Mouse (Mus musculus): Measurements from ENCODE around the gene Efna2. TPM values are rescaled to one million over a fixed set of nuclear protein-coding genes. Genes with fewer than 3 reads are reported as not detected.

Efna2 gene
- polyA plus RNA-seq, 1 experiment from 2014 or later, result 47.9 TPM

- no peak overlapping the region for H3K27ac ChIP-seq
- no peak for ATAC-seq (ENCODE audit: low FRiP score, low read depth)
- 73% methylated on average over 15 of the region's 15 CpGs for WGBS
Measured at GRCm38 (mm10) chr10:80188453-80189024, 9.3 kb downstream of the Efna2 start.

DNA sequence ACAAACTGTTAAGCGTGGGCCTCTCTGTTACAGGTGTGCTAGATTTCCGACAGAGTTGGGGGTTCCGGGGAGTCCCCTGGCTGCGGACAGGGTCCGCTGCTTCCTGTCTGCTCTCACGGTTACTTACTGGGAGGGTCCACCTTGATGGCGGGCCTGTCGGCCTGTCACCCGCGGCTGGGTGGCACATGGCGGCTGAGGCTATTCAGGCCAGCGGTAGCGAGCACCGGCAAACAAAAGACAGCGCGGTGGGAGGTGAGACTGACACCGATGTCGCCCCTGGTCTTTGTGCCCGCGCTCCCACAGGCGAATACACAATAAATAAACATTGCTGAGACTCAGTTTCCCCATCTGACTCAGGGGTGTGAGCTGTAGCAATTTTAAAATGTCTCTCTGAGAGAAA is 10.7 kb downstream of the Efna2 start:
- Histone ChIP-seq H3K27me3 (replicated peaks) (peaks cover 4% of the 10 kb centered on the region; the same call in 1 of the 2 replicates), H3K36me3 (peaks cover 27% of the 10 kb centered on the region), H3K9me3 (no peaks in the 10 kb centered on the region), H3K4me2 (replicated peaks) (peak overlapping the region; percentile 74), H3K4me1 (peaks cover 28% of the 10 kb centered on the region), H3K4me3 (peak overlapping the region; percentile 36), H3K9ac (peak overlapping the region; percentile 72), H3K27ac (peak overlapping the region; percentile 37; the same call in 1 of the 2 replicates)
- WGBS, result 1% methylated on average over 21 of the region's 21 CpGs
- peak; percentile 46; the same call in 1 of the 2 replicates for ATAC-seq (ENCODE audit: low FRiP score, low read depth)

More at GRCm38 (mm10) chr10:80188453-80189024, 9.3 kb downstream of the Efna2 start:
- Histone ChIP-seq H3K27me3 (replicated peaks) (peaks cover 4% of the 10 kb centered on the region; the same call in 1 of the 2 replicates), H3K9me3 (no peaks in the 10 kb centered on the region), H3K36me3 (peaks cover 27% of the 10 kb centered on the region), H3K4me1 (peaks cover 23% of the 10 kb centered on the region), H3K9ac (peak overlapping the region; percentile 17; the same call in 1 of the 2 replicates), H3K4me3 (no peak overlapping the region), H3K4me2 (replicated peaks) (no peak overlapping the region)

- H3K27me3 ChIP-seq (replicated peaks), result peaks cover 4% of the 10 kb centered on the region; the same call in 1 of the 2 replicates
Measured at GRCm38 (mm10) chr10:80190491-80191051, 11.3 kb downstream of the Efna2 start.

GRCm38 (mm10) chr10:80193976-80194375 is 14.7 kb downstream of the Efna2 start:
- Histone ChIP-seq H3K4me3 (no peak overlapping the region), H3K27me3 (replicated peaks) (peaks cover 7% of the 10 kb centered on the region; the same call in 1 of the 2 replicates), H3K4me1 (peaks cover 26% of the 10 kb centered on the region), H3K9ac (0 out of 2 replicates have a peak overlapping the region, but pooled peaks have one; percentile 35), H3K27ac (no peak overlapping the region), H3K4me2 (replicated peaks) (no peak overlapping the region), H3K36me3 (peaks cover 3% of the 10 kb centered on the region), H3K9me3 (no peaks in the 10 kb centered on the region)
- WGBS, result 79% methylated on average over 6 of the region's 6 CpGs
- no peak for ATAC-seq (ENCODE audit: low FRiP score, low read depth)

More at GRCm38 (mm10) chr10:80190491-80191051, 11.3 kb downstream of the Efna2 start:
- WGBS, result under 1% methylated on average over 48 of the region's 48 CpGs
- peaks cover 27% of the 10 kb centered on the region for H3K36me3 ChIP-seq
- no peaks in the 10 kb centered on the region for H3K9me3 ChIP-seq
- peak overlapping the region; percentile 48; the same call in 1 of the 2 replicates for H3K27ac ChIP-seq
- H3K9ac ChIP-seq, result peak overlapping the region; percentile 72
- peaks cover 28% of the 10 kb centered on the region for H3K4me1 ChIP-seq
- ATAC-seq (ENCODE audit: low FRiP score, low read depth), result peak; percentile 51
- H3K4me2 ChIP-seq (replicated peaks), result peak overlapping the region; percentile 74
- peak overlapping the region; percentile 36 for H3K4me3 ChIP-seq

DNA sequence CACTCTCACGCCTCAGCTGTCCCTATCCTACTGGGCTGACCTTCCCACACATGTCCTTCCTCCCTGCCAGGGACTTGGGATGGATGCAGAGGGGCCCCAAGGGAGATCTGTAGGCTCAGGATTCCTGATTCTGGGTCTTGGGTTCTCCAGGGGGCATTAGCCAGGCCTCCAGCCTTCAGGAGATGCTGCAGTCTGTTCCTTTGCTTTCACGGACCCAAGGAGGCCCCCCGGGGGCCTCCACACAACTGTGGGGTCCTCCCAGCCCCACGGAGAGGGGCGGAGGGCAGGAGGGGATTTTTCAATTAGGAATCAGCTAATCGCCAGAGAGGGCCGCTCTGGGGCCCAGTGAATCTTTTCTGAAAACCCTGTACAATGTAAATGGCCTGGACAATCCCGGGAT is 15.2 kb downstream of the Efna2 start:
- H3K4me1 ChIP-seq, result peaks cover 23% of the 10 kb centered on the region
- H3K27me3 ChIP-seq (replicated peaks), result 0 out of 2 replicates have a peak, but pooled peaks cover 4% of the 10 kb centered on the region
- no peaks in the 10 kb centered on the region for H3K36me3 ChIP-seq
- no peak for ATAC-seq (ENCODE audit: low FRiP score, low read depth)
- H3K9me3 ChIP-seq, result no peaks in the 10 kb centered on the region
- H3K4me2 ChIP-seq (replicated peaks), result no peak overlapping the region
- no peak overlapping the region for H3K4me3 ChIP-seq
- H3K9ac ChIP-seq, result 0 out of 2 replicates have a peak overlapping the region, but pooled peaks have one; percentile 35
- H3K27ac ChIP-seq, result no peak overlapping the region
- 59% methylated on average over 8 of the region's 8 CpGs for WGBS

DNA sequence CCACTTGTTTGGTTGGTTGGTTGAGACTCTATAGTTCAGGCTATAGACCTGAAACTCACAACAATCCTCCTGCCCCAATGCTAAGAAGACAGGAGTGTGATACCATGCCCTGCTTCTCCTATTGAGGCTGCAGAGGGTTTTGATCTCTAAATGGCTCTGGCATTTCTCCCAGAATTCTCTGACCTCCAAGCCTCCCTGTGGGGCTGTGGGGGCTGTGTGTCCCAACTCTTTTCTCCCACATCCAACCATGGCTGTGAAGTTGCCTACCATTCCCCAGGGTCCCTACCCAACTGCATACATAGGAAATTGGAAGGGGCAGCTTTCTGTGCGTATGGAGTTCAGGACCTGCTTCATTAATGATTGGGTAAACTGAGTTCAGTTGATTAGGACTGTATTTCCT is 16.9 kb downstream of the Efna2 start:
- H3K9me3 ChIP-seq, result no peaks in the 10 kb centered on the region
- H3K4me3 ChIP-seq, result no peak overlapping the region
- no peaks in the 10 kb centered on the region for H3K36me3 ChIP-seq
- no peak for ATAC-seq (ENCODE audit: low FRiP score, low read depth)
- H3K27me3 ChIP-seq (replicated peaks), result 0 out of 2 replicates have a peak, but pooled peaks cover 4% of the 10 kb centered on the region
- no peak overlapping the region for H3K9ac ChIP-seq
- no peak overlapping the region for H3K4me2 ChIP-seq (replicated peaks)
- H3K27ac ChIP-seq, result no peak overlapping the region
- peaks cover 9% of the 10 kb centered on the region; the same call in 1 of the 2 replicates for H3K4me1 ChIP-seq
- 91% methylated on average over 1 of the region's 1 CpGs for WGBS

GRCm38 (mm10) chr10:80196778-80197581 is 17.7 kb downstream of the Efna2 start:
- no peak overlapping the region for H3K27ac ChIP-seq
- H3K4me2 ChIP-seq (replicated peaks), result no peak overlapping the region
- H3K9ac ChIP-seq, result no peak overlapping the region
- H3K36me3 ChIP-seq, result no peaks in the 10 kb centered on the region
- 67% methylated on average over 33 of the region's 33 CpGs for WGBS
- no peaks in the 10 kb centered on the region for H3K9me3 ChIP-seq
- H3K4me1 ChIP-seq, result peaks cover 9% of the 10 kb centered on the region; the same call in 1 of the 2 replicates
- no peak overlapping the region for H3K4me3 ChIP-seq
- H3K27me3 ChIP-seq (replicated peaks), result 0 out of 2 replicates have a peak, but pooled peaks cover 4% of the 10 kb centered on the region
- no peak for ATAC-seq (ENCODE audit: low FRiP score, low read depth)

DNA sequence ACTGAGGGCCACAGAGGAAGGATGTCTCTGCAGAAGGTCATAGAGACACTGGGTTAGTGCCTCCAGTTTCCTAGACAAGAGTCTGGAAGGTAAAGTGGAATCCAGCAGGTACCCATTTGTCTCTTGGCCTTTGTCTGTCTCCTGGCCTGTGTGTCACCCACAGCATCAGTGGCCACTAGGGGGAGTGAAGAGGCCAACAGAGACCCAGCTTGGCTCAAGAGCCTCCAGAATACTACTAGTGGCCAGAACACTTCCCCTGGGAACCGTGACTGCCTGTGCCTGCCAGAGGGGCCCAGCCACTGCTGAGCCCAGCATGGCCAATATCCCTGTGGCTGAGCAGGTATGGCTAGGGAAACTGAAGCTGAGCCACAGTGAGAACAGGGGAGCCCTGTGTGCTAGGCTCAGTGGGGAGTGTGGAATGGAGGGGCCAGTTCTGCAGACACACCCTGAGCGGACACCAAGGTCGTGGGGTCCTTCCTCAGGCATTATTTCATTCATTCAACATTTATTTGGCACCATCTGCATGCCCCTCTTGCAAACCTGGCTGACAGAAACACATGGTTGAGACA is 20.2 kb downstream of the Efna2 start:
- no peaks in the 10 kb centered on the region for H3K9me3 ChIP-seq
- H3K4me2 ChIP-seq (replicated peaks), result no peak overlapping the region
- no peak overlapping the region for H3K9ac ChIP-seq
- 0 out of 2 replicates have a peak, but pooled peaks cover 4% of the 10 kb centered on the region for H3K27me3 ChIP-seq (replicated peaks)
- 56% methylated on average over 3 of the region's 3 CpGs for whole genome bisulfite sequencing
- H3K4me1 ChIP-seq, result peaks cover 11% of the 10 kb centered on the region
- peak; percentile 73 for ATAC-seq (ENCODE audit: low FRiP score, low read depth)
- no peak overlapping the region for H3K4me3 ChIP-seq
- no peaks in the 10 kb centered on the region for H3K36me3 ChIP-seq
- H3K27ac ChIP-seq, result no peak overlapping the region

DNA sequence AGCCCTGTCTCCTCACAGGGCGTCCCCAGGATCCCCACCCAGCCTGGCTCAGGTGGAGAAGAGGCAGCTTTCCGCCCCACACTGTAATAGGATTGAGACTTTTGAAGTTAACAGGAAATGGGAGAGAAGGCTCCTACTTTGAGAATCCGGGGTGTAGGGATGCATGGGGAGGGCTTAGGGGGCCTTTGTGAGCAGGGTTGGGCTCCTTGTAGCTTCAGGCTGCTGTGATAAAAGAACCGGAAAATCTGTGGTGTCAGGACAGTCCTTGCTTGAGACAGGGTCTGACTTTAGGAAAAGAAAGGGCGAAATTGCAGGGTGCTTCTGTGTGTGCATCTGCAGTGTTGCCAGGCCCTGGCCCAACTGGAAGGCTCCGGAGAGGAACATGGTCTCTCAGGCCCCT is 21.2 kb downstream of the Efna2 start:
- Histone ChIP-seq H3K4me3 (no peak overlapping the region), H3K9ac (no peak overlapping the region), H3K4me1 (peaks cover 10% of the 10 kb centered on the region), H3K9me3 (no peaks in the 10 kb centered on the region), H3K36me3 (no peaks in the 10 kb centered on the region), H3K27me3 (replicated peaks) (0 out of 2 replicates have a peak, but pooled peaks cover 4% of the 10 kb centered on the region), H3K27ac (no peak overlapping the region), H3K4me2 (replicated peaks) (no peak overlapping the region)
- WGBS, result 76% methylated on average over 6 of the region's 6 CpGs
- no peak for ATAC-seq (ENCODE audit: low FRiP score, low read depth)

- H3K9ac ChIP-seq, result no peak overlapping the region
- no peak for ATAC-seq (ENCODE audit: low FRiP score, low read depth)
- H3K36me3 ChIP-seq, result no peaks in the 10 kb centered on the region
- no peaks in the 10 kb centered on the region for H3K9me3 ChIP-seq
- H3K4me1 ChIP-seq, result peaks cover 18% of the 10 kb centered on the region
- no peak overlapping the region for H3K4me3 ChIP-seq
- no peak overlapping the region for H3K4me2 ChIP-seq (replicated peaks)
- WGBS, result 22% methylated on average over 7 of the region's 7 CpGs
- no peak overlapping the region for H3K27ac ChIP-seq
- H3K27me3 ChIP-seq (replicated peaks), result no peaks in the 10 kb centered on the region
Measured at GRCm38 (mm10) chr10:80204055-80204454, 24.8 kb downstream of the Efna2 start.

GRCm38 (mm10) chr10:80207201-80207600 is 27.9 kb downstream of the Efna2 start:
- H3K27me3 ChIP-seq (replicated peaks), result no peaks in the 10 kb centered on the region
- no peak overlapping the region for H3K4me2 ChIP-seq (replicated peaks)
- H3K27ac ChIP-seq, result no peak overlapping the region
- ATAC-seq (ENCODE audit: low FRiP score, low read depth), result no peak
- no peaks in the 10 kb centered on the region for H3K9me3 ChIP-seq
- no peak overlapping the region for H3K4me3 ChIP-seq
- WGBS, result 61% methylated on average over 1 of the region's 1 CpGs
- no peak overlapping the region for H3K9ac ChIP-seq
- no peaks in the 10 kb centered on the region for H3K36me3 ChIP-seq
- H3K4me1 ChIP-seq, result peaks cover 22% of the 10 kb centered on the region

- Histone ChIP-seq H3K4me2 (replicated peaks) (no peak overlapping the region), H3K4me1 (peaks cover 22% of the 10 kb centered on the region), H3K36me3 (no peaks in the 10 kb centered on the region), H3K27me3 (replicated peaks) (no peaks in the 10 kb centered on the region), H3K9ac (no peak overlapping the region), H3K4me3 (no peak overlapping the region), H3K9me3 (no peaks in the 10 kb centered on the region), H3K27ac (no peak overlapping the region)
- 46% methylated on average over 10 of the region's 10 CpGs for WGBS
- no peak for ATAC-seq (ENCODE audit: low FRiP score, low read depth)
Measured at GRCm38 (mm10) chr10:80207676-80208075, 28.4 kb downstream of the Efna2 start.
